Mouse (Mus musculus) lung, postnatal 10 days (tissue): Measurements from ENCODE around the gene Gls.

Source experiments
- DNase-seq: peaks from one replicate; pipeline ENCODE4 v3.0.0; 2021

The Gls gene

GRCm38 (mm10) chr1:52118860-52119591 is 114.0 kb downstream of the Gls start, which contains the start of gene Stat1:
TSS of gene Stat1 (plus strand) at chr1:52119440.
- DNase-seq: peak; percentile 92

GRCm38 (mm10) chr1:52117777-52118176 is 115.3 kb downstream of the Gls start:
- DNase-seq: no peak

- peak; percentile 24 for DNase-seq
Measured at GRCm38 (mm10) chr1:52116441-52116840, 116.6 kb downstream of the Gls start.

- peak; percentile 98 for DNase-seq
Measured at GRCm38 (mm10) chr1:52113666-52114069, 119.4 kb downstream of the Gls start.
